Mouse (Mus musculus) CD8-positive naive resting alpha-beta T cell, adult 2 months (primary cell): ENCODE data around the gene Exoc4.

Experiments used
- DNase-seq, 2 experiments: peaks; one replicate each; pipeline ENCODE4 v3.0.0; 2022; ENCODE audit warnings: low read depth in 2 of 2, low spot score in 2 of 2

Gene Exoc4

GRCm38 (mm10) chr6:33248894-33249758 lies at the start of gene Exoc4:
Gene Exoc4, plus strand, starts transcription at chr6:33249085.
- peak; percentile 89 to 92 for DNase-seq

GRCm38 (mm10) chr6:33218780-33219179 lies 30.1 kb upstream of the Exoc4 start:
- no peak for DNase-seq

DNA sequence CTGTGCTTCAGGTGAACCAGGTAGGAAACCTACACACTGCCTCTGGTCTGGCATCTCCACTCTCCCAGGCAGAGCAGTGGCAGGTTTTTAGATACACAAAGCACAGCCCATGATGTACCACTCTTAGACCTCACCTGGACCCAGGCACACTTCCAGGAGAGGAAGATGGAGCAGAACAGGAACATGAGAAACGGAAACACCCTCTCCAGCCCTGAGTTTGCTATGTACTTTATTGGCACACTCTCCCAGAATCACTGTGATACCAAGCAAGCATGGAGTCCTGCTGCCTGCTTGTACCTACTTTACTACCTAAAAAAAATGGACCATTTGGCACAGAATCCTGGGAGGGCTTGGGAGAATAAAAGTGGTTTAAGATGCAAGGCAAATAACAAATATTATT lies 22.2 kb upstream of the Exoc4 start:
- no peak for DNase-seq

GRCm38 (mm10) chr6:33227371-33227770 lies 21.5 kb upstream of the Exoc4 start:
- DNase-seq: no peak

DNA sequence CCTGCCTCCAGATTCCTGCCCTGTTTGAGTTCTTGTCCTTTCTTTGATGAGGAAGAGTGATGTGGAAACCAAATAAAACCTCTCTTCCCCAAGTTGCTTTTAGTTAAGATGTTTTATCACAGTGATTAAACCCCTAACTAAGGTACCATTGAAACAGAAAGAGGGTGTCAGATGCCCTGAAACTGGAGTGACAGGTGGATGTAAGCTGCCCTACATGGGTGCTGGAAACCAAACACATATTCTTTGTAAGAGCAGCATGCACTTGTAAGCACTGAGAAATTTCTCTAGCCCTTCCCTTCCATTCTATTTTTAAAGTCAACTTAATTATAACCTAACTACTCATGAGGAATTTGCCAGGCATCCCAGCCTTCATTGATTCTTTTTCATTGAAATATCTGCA lies 7.6 kb upstream of the Exoc4 start:
- no peak for DNase-seq

- DNase-seq: no peak
Measured at GRCm38 (mm10) chr6:33244546-33244945, 4.3 kb upstream of the Exoc4 start.

DNA sequence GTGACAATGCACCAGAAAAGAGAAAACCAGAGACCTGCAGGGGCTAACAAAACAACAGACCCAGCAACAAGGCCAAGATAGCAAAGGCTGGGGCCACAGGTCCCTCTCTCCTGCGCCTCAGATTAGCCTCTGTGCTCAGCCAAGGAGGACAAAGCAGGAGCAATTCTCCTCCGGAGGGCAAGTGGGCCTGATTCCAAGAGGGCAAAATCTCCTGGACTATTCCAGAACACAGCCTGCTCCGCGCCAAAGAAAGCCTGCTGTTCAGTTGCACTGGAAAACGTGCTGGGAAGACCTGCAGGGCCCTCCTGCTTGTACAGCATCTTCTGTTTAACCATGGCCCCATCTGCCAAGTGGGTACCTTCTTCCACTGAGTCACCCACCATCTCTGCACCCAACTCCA lies 1.7 kb upstream of the Exoc4 start:
- DNase-seq: no peak

GRCm38 (mm10) chr6:33247576-33248355 lies 1.1 kb upstream of the Exoc4 start:
- DNase-seq: no peak

DNA sequence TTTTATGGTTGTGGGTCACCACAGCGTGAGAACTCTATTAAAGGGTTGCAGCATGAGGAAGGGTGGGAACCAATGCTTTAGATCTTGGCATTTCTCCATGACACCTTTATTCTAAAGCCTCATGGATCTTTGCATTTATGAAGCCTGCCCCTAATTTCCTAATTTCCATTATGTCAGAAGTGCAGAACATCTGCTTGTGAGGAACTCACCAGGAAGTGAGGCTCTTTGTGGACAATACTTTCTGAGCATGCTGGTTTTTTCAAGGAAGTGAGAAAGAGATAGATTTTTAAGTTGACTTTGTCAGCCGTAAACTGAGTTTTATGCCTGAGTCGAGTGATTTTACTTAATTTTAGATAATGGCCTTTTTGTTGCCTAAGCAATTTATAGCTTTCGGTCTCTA lies 7.8 kb downstream of the Exoc4 start:
- DNase-seq: no peak

GRCm38 (mm10) chr6:33257076-33257789 lies 8.3 kb downstream of the Exoc4 start:
- no peak for DNase-seq

- DNase-seq: no peak
Measured at GRCm38 (mm10) chr6:33259926-33260325, 11.0 kb downstream of the Exoc4 start.

DNA sequence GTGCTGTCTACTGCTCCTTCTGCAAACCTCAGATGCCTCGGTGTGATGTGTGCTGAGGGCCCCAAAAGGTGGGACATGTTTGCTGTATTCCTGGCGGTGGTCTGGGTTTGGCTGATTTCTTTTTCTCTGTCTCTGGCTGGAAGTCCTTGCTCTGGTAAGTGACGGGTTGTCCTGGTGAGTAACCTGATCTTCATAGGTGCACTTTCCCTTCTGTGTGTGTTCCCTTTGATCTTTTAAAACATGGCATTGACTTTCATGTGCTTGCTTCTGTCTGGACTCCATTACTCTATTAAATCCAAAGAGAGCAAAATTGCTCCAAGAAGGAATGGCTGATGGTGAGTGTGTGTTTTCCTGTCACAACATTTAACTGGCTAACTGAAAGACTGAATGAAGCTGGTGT lies 12.7 kb downstream of the Exoc4 start:
- DNase-seq: no peak

DNA sequence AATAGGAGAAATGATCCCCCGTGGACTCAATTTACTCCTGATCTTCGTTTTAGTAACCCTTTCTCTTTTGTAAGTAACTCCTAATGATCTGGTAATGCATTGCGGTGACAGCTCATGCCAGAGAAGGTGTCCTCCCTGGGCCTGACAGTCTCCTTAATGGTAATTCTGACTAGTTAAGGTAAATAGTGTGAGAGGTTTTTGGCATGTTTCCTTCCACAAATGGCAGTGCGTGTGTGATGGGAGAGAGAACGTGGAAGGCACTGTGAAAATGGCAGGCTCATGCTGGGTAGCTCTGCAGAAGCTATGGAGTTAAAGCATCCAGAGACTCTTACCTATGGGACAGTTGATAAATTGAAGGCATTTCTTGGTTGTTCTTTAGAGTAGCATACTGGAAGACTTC lies 15.1 kb downstream of the Exoc4 start:
- DNase-seq: no peak

DNA sequence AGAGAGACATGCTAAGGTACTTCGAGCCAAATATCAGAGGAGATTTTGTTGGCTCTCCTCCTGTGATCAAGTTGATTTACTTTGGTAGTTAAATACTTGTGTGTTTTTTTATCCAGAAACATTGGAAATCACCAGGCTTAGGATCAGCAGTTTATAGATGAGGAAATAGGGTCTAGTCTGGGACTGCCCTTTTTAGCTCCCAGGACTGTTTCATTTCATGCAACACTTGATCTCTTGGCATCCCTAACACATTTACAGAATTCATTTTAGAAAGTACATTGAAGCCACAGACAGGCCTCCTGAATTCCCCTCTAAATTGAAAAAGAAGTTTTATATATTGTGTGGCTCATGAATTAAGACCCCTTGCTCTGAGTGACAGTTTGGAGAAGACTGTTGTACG lies 15.5 kb downstream of the Exoc4 start:
- no peak for DNase-seq

DNA sequence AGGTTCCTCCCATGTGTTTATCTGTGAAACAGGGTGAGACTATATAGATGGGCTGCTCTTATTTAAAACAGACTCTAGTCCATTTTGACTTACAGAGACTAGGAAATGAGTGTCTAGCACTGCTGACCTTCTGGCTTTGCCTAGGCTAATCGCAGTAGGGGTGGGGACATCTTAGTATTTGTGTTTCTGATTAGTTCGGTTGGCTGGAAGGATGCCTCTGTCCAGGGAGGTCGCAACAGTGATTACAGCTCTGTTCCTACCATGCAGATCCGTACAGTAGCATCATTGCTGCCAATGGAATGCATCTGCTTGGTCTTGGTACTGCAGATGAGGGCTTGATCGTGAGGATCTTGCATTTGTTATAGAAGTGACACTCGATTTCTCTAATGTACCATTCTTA lies 18.7 kb downstream of the Exoc4 start:
- no peak for DNase-seq

- DNase-seq: no peak
Measured at GRCm38 (mm10) chr6:33283523-33283922, 34.6 kb downstream of the Exoc4 start.

GRCm38 (mm10) chr6:33283936-33284335 lies 35.1 kb downstream of the Exoc4 start:
- DNase-seq: no peak

GRCm38 (mm10) chr6:33286376-33286775 lies 37.5 kb downstream of the Exoc4 start:
- no peak for DNase-seq

DNA sequence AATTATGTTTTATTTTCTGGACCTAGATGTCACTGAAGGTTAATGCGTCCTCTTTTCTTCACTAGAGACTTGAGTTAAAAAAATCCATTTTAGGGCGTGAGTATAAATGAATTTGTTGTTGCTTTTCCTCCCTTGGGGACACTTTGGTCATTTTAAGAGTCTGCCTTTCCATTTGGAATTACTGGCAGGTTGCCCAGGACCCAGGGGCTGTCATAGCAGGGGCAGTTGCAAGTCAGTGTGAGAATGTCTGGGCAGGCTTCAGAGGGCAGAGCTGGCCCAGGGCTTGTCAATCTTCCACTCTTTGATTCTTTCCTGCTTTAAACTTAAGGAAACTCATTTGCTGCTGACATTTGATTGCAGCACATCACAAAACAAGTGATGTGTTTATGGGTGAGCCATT lies 45.7 kb downstream of the Exoc4 start:
- DNase-seq: no peak

GRCm38 (mm10) chr6:33297566-33297965 lies 48.7 kb downstream of the Exoc4 start:
- no peak for DNase-seq

- no peak for DNase-seq
Measured at GRCm38 (mm10) chr6:33298768-33299167, 49.9 kb downstream of the Exoc4 start.

DNA sequence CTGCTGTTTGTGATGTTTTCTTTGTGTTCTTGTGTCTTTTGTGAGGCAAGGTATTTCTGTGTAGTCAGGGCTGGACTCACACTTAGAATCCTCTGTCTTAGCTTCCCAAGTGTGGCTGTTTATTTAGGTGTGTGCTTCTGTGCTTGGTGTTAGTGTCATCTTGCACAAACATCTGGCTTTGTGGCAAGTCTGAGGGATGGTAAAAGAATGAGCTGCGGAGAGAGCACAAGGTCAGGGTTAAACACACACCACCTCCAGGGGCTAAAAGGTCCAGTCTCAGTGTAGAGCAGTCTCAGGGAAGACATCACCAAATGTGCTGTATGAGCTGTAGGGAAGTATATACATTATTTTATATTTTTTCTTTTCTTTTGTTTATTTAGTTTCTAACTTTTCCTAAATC lies 57.1 kb downstream of the Exoc4 start:
- no peak for DNase-seq
